In genomic region chr2:119970571-119970970, GRCm38 (mm10) we compare ENCODE assay signal across 9 mouse cellular contexts. TPM values are rescaled to one million over a fixed set of nuclear protein-coding genes. Genes with fewer than 3 reads are reported as not detected.
DNase-seq lines count a peak whose midpoint lies in the region; ATAC-seq and TF ChIP-seq lines count a peak whose summit lies in the region.
"Had no signal": no experiment of that assay in that cellular context is flagged by ENCODE, and none has a peak within 500 bp of the region (broad histone marks: within the 10 kb centered on the region; RNA-seq: fewer than 3 reads in every experiment).

No protein-coding gene starts in this region.

- H3K4me1 ChIP-seq in liver, embryonic 13.5 days (replicated peaks), result peaks cover 16% of the 10 kb centered on the region
- H3K4me1 ChIP-seq in liver, embryonic 12.5 days, result peaks cover 24% of the 10 kb centered on the region
- H3K4me1 ChIP-seq in limb, embryonic 14.5 days (ENCODE audit: control insufficient read depth, insufficient read depth, low read length), result peaks cover 18% of the 10 kb centered on the region
- H3K4me1 ChIP-seq in stomach, embryonic 16.5 days (ENCODE audit: control insufficient read depth, insufficient read depth, low read length), result peaks cover 13% of the 10 kb centered on the region; the same call in 1 of the 2 replicates

- no peaks in the 10 kb centered on the region for H3K36me3 ChIP-seq in liver, embryonic 13.5 days
- no peaks in the 10 kb centered on the region for H3K36me3 ChIP-seq in liver, embryonic 12.5 days
- H3K36me3 ChIP-seq in limb, embryonic 14.5 days (ENCODE audit: control insufficient read depth, insufficient read depth, low read length), result peaks cover 8% of the 10 kb centered on the region
- no peaks in the 10 kb centered on the region for H3K36me3 ChIP-seq in stomach, embryonic 16.5 days (ENCODE audit: control insufficient read depth, insufficient read depth, low read length)

- H3K9ac ChIP-seq in liver, embryonic 13.5 days, result no peak overlapping the region
- no peak overlapping the region for H3K9ac ChIP-seq in liver, embryonic 12.5 days
- H3K9ac ChIP-seq in limb, embryonic 14.5 days (ENCODE audit: low read depth, low read length, severe bottlenecking), result no peak overlapping the region
- H3K9ac ChIP-seq in stomach, embryonic 16.5 days (ENCODE audit: low read length), result no peak overlapping the region
- H3K9ac ChIP-seq: hindbrain, embryonic 15.5 days had no signal

- H3K27ac ChIP-seq in liver, embryonic 13.5 days, result no peak overlapping the region
- no peak overlapping the region for H3K27ac ChIP-seq in liver, embryonic 12.5 days
- no peak overlapping the region for H3K27ac ChIP-seq in limb, embryonic 14.5 days (replicated peaks; ENCODE audit: low read depth, low read length)
- H3K27ac ChIP-seq in stomach, embryonic 16.5 days (ENCODE audit: low read length), result no peak overlapping the region

- DNase-seq in adrenal gland, adult (ENCODE audit: inconsistent age in 2 of 2, low spot score in 1 of 2), result peak; percentile 43 to 89
- DNase-seq in adrenal gland, postnatal 25 days, result no peak
- peak; percentile 27 for DNase-seq in liver, embryonic 13.5 days
- peak; percentile 65 for DNase-seq in adrenal gland, postnatal 14 days
- DNase-seq in fibroblast of lung, adult 2 months (ENCODE audit: low read depth), result peak; percentile 46
- DNase-seq in limb, embryonic 14.5 days (ENCODE audit: low spot score), result peak; percentile 73

- H3K9me3 ChIP-seq in liver, embryonic 13.5 days (replicated peaks), result no peaks in the 10 kb centered on the region
- H3K9me3 ChIP-seq in liver, embryonic 12.5 days (replicated peaks), result no peaks in the 10 kb centered on the region
- H3K9me3 ChIP-seq in limb, embryonic 14.5 days (ENCODE audit: control insufficient read depth, low read length), result no peaks in the 10 kb centered on the region
- H3K9me3 ChIP-seq in stomach, embryonic 16.5 days (replicated peaks; ENCODE audit: control insufficient read depth, low read length), result no peaks in the 10 kb centered on the region
- H3K9me3 ChIP-seq: hindbrain, embryonic 15.5 days had no signal

- 41% methylated on average over 9 of the region's 9 CpGs for WGBS in liver, embryonic 13.5 days (ENCODE audit: insufficient replicate concordance)
- WGBS in liver, embryonic 12.5 days (ENCODE audit: insufficient replicate concordance), result 34% methylated on average over 9 of the region's 9 CpGs
- 40% methylated on average over 9 of the region's 9 CpGs for WGBS in limb, embryonic 14.5 days
- WGBS in stomach, embryonic 16.5 days, result 33% methylated on average over 9 of the region's 9 CpGs

- no peak for ATAC-seq in liver, embryonic 13.5 days (ENCODE audit: low read depth)
- no peak for ATAC-seq in liver, embryonic 12.5 days
- ATAC-seq in limb, embryonic 14.5 days (ENCODE audit: low FRiP score, low read depth), result no peak
- no peak for ATAC-seq in stomach, embryonic 16.5 days (ENCODE audit: insufficient read depth, low FRiP score)

- no peaks in the 10 kb centered on the region for H3K27me3 ChIP-seq in liver, embryonic 13.5 days
- H3K27me3 ChIP-seq in liver, embryonic 12.5 days (replicated peaks), result no peaks in the 10 kb centered on the region
- no peaks in the 10 kb centered on the region for H3K27me3 ChIP-seq in limb, embryonic 14.5 days (ENCODE audit: control insufficient read depth, insufficient read depth, low read length)
- no peaks in the 10 kb centered on the region for H3K27me3 ChIP-seq in stomach, embryonic 16.5 days (ENCODE audit: control insufficient read depth, insufficient read depth, low read length)
- H3K27me3 ChIP-seq: hindbrain, embryonic 15.5 days had no signal

- no peak for TF ChIP-seq POLR2A in limb, embryonic 14.5 days (IDR thresholded peaks at IDR 0.05; ENCODE audit: borderline replicate concordance, extremely low read depth, insufficient read depth, insufficient read length)

- H3K4me3 ChIP-seq in liver, embryonic 13.5 days (replicated peaks), result no peak overlapping the region
- no peak overlapping the region for H3K4me3 ChIP-seq in liver, embryonic 12.5 days
- no peak overlapping the region for H3K4me3 ChIP-seq in limb, embryonic 14.5 days (replicated peaks; ENCODE audit: low read length)
- H3K4me3 ChIP-seq in stomach, embryonic 16.5 days (replicated peaks; ENCODE audit: low read length), result no peak overlapping the region
- H3K4me3 ChIP-seq: hindbrain, embryonic 15.5 days had no signal

- H3K4me2 ChIP-seq in liver, embryonic 13.5 days, result no peak overlapping the region
- no peak overlapping the region for H3K4me2 ChIP-seq in liver, embryonic 12.5 days
- H3K4me2 ChIP-seq in limb, embryonic 14.5 days (replicated peaks; ENCODE audit: low read depth, low read length, severe bottlenecking), result no peak overlapping the region
- 0 out of 2 replicates have a peak overlapping the region, but pooled peaks have one; percentile 5 for H3K4me2 ChIP-seq in stomach, embryonic 16.5 days (ENCODE audit: low read depth, low read length)
- H3K4me2 ChIP-seq: hindbrain, embryonic 15.5 days had no signal

RNA-seq across cellular contexts. Expression of gene Mapkbp1, which starts 1.9 kb away (rescaled TPM):
- total RNA-seq in adrenal gland, postnatal 25 days (2021), result 15.3 and 23.0 TPM in 2 replicates
- 0.28 and 0.57 TPM in 2 replicates for polyA plus RNA-seq in liver, embryonic 13.5 days (2015; fragmentation: Nextera tagmentation; extraction: Ambion mirVana)
- 0.63 and 0.96 TPM in 2 replicates for polyA plus RNA-seq in liver, embryonic 12.5 days (2016; fragmentation: Nextera tagmentation; extraction: Ambion mirVana)
- total RNA-seq in adrenal gland, postnatal 14 days (2021), result 13.9 and 17.7 TPM in 2 replicates
- polyA plus RNA-seq in limb, embryonic 14.5 days (2012; rRNA removed), result 26.2 and 33.1 TPM in 2 replicates
- 4.2 and 4.9 TPM in 2 replicates for polyA plus RNA-seq in limb, embryonic 14.5 days (2014; fragmentation: Nextera tagmentation; extraction: Ambion mirVana)
- 2.6 and 3.4 TPM in 2 replicates for polyA plus RNA-seq in stomach, embryonic 16.5 days (2015; fragmentation: Nextera tagmentation; extraction: Ambion mirVana)

RNA-seq across cellular contexts. Expression of gene Jmjd7, which starts 56.7 kb away (rescaled TPM):
- 11.3 and 13.0 TPM in 2 replicates for total RNA-seq in adrenal gland, postnatal 25 days (2021)
- polyA plus RNA-seq in liver, embryonic 13.5 days (2015; fragmentation: Nextera tagmentation; extraction: Ambion mirVana), result 7.2 and 8.2 TPM in 2 replicates
- polyA plus RNA-seq in liver, embryonic 12.5 days (2016; fragmentation: Nextera tagmentation; extraction: Ambion mirVana), result 8.5 and 9.7 TPM in 2 replicates
- 8.3 and 12.1 TPM in 2 replicates for total RNA-seq in adrenal gland, postnatal 14 days (2021)
- polyA plus RNA-seq in limb, embryonic 14.5 days (2012; rRNA removed), result 20.2 and 24.9 TPM in 2 replicates
- polyA plus RNA-seq in limb, embryonic 14.5 days (2014; fragmentation: Nextera tagmentation; extraction: Ambion mirVana), result 26.1 and 28.2 TPM in 2 replicates
- polyA plus RNA-seq in stomach, embryonic 16.5 days (2015; fragmentation: Nextera tagmentation; extraction: Ambion mirVana), result 13.4 and 15.4 TPM in 2 replicates

RNA-seq across cellular contexts. Expression of gene Gm28042, which starts 56.7 kb away (rescaled TPM):
- total RNA-seq in adrenal gland, postnatal 25 days (2021), result 2.6 and 2.8 TPM in 2 replicates
- 0.35 and 0.46 TPM in 2 replicates for polyA plus RNA-seq in liver, embryonic 13.5 days (2015; fragmentation: Nextera tagmentation; extraction: Ambion mirVana)
- 0.86 and 2.0 TPM in 2 replicates for polyA plus RNA-seq in liver, embryonic 12.5 days (2016; fragmentation: Nextera tagmentation; extraction: Ambion mirVana)
- 0.85 and 1.2 TPM in 2 replicates for total RNA-seq in adrenal gland, postnatal 14 days (2021)
- 19.5 and 26.1 TPM in 2 replicates for polyA plus RNA-seq in limb, embryonic 14.5 days (2012; rRNA removed)
- 3.0 and 4.6 TPM in 2 replicates for polyA plus RNA-seq in limb, embryonic 14.5 days (2014; fragmentation: Nextera tagmentation; extraction: Ambion mirVana)
- 2.4 and 5.1 TPM in 2 replicates for polyA plus RNA-seq in stomach, embryonic 16.5 days (2015; fragmentation: Nextera tagmentation; extraction: Ambion mirVana)
